Mouse (Mus musculus): ENCODE measurements at regions not wholly inside any gene's neighbourhood (a gene's known extent, or its start where the extent isn't known, plus 50 kb on each side); places are given as distances from the start of the nearest gene placed in this dataset.

GRCm38 (mm10) chr8:116452806-116453205, 52.0 kb upstream of the Dynlrb2 start:
- no peak for TF ChIP-seq POLR2A (IDR thresholded peaks at IDR 0.05; ENCODE audit: control insufficient read depth, low read depth, low read length)
- no peak for TF ChIP-seq CTCF (IDR thresholded peaks at IDR 0.05; ENCODE audit: control insufficient read depth, insufficient read depth, insufficient replicate concordance, low read depth, low read length)
